Mouse (Mus musculus): ENCODE results near the gene Cep112. TPM values are rescaled to one million over a fixed set of nuclear protein-coding genes. Genes with fewer than 3 reads are reported as not detected.

Gene Cep112
- total and polyA plus RNA-seq, 2 experiments from 2014 or later = 10.7 to 11.2 TPM

DNA sequence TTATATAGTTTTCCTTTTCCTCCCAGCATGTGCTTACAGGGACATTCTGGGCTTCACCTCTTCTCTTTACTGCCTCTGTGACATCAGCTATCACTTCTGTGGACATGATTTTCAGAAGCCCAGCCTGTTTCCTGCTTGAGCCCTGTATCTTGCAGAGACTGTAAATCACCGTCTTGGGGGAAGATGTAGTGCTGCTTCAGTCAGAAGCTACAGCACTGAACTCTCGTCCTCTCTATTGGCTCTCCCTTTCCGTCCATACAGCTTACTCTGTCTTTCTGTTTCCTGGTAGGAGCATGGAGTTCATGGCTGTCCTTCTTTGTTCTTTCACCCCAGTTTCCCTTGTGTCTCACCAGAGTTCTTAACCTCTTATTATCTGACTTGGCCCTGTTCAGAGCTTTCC is 352.2 kb downstream of the Cep112 start:
- no peak for ATAC-seq
- Histone ChIP-seq H3K27ac (no peak overlapping the region), H3K36me3 (ENCODE audit: insufficient read depth, low read length) (no peaks in the 10 kb centered on the region), H3K27me3 (ENCODE audit: insufficient read depth, low read length) (no peaks in the 10 kb centered on the region), H3K9me3 (ENCODE audit: low read length) (no peaks in the 10 kb centered on the region), H3K4me2 (ENCODE audit: low read depth, low read length) (no peak overlapping the region), H3K4me3 (ENCODE audit: low read length) (no peak overlapping the region), H3K9ac (replicated peaks; ENCODE audit: low read length) (no peak overlapping the region), H3K4me1 (ENCODE audit: insufficient read depth, low read length) (no peaks in the 10 kb centered on the region)
- no peak for TF ChIP-seq CTCF (IDR thresholded peaks at IDR 0.05; ENCODE audit: low read depth)
- 42% methylated on average over 3 of the region's 3 CpGs for WGBS
- DNase-seq (ENCODE audit: low spot score) = no peak

DNA sequence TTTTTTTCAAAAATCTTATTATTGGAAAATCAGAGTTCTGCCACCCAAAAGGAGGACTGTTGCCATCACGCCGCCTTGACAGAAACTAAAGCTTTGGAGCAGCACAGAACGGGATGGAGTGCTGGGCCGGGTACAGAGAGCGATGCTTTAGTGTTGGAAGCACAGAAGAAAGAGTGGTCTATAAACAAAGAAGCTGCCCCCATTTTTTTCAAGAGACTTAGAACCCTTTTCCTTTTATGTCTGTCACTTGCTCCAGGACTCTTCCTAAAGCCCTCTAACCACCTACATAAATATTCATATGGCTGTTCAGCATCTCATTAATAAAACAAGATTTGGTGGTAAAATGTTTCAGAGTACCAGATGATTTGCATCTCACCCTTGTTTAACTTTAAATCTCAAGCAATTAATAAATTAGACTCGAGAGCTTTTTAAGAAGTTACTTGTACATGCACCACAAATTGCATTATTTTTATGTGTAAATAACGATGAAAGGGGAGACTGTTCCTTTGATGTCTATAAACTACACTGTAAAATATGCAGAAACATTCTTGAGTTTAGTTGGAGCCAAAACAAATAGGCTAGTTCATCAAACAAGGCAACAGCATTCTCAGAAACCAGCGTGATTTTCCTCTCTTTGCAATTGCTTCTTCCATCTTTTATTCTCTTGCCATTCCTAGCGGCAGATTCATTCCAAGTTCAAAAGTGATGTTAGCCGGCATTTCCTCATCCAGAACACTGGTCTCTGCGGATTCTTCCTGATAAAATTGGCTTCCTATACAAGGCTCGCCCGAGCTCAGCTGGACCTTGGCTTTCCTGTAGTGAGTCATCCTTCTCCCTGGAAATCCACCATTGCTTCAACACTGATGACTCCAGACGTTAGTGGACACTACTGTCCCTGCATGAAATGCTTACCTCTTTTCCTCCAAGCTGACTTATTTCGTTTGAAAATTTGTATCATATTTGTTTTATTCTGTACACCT is 355.6 kb downstream of the Cep112 start:
- 56% methylated on average over 15 of the region's 15 CpGs for WGBS
- H3K27me3 ChIP-seq (ENCODE audit: insufficient read depth, low read length) = no peaks in the 10 kb centered on the region
- no peak overlapping the region for H3K27ac ChIP-seq
- DNase-seq (ENCODE audit: low spot score) (peak; percentile 15), ATAC-seq (no peak)
- no peak for TF ChIP-seq CTCF (IDR thresholded peaks at IDR 0.05; ENCODE audit: low read depth)
- no peak overlapping the region for H3K4me3 ChIP-seq (ENCODE audit: low read length)
- no peaks in the 10 kb centered on the region for H3K36me3 ChIP-seq (ENCODE audit: insufficient read depth, low read length)
- H3K9ac ChIP-seq (replicated peaks; ENCODE audit: low read length) = no peak overlapping the region
- no peaks in the 10 kb centered on the region for H3K4me1 ChIP-seq (ENCODE audit: insufficient read depth, low read length)
- no peak overlapping the region for H3K4me2 ChIP-seq (ENCODE audit: low read depth, low read length)
- no peaks in the 10 kb centered on the region for H3K9me3 ChIP-seq (ENCODE audit: low read length)

DNA sequence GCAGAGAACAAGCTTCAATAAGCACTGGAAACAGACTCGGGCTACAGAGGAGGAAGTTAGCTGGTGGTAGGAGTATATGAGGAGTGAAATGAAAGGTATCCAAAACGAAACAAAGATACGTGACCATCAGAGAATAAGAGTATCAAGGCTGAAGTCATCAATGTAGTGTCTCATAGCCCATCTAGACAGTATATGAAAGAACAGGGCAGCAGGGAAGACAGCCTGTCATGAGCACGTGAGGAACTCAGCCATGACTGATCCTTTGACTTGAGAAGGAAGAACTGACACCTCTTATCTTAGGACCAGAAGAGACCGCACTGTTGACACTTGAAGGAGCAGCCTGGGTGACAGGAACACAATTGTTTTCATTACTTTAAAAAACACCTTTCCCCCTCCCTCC is 373.4 kb downstream of the Cep112 start:
- no peak overlapping the region for H3K4me3 ChIP-seq (ENCODE audit: low read length)
- H3K9me3 ChIP-seq (ENCODE audit: low read length) = no peaks in the 10 kb centered on the region
- no peak for ATAC-seq
- 85% methylated on average over 5 of the region's 5 CpGs for WGBS
- H3K4me2 ChIP-seq (ENCODE audit: low read depth, low read length) = no peak overlapping the region
- H3K4me1 ChIP-seq (ENCODE audit: insufficient read depth, low read length) = no peaks in the 10 kb centered on the region
- H3K9ac ChIP-seq (replicated peaks; ENCODE audit: low read length) = no peak overlapping the region
- no peaks in the 10 kb centered on the region for H3K36me3 ChIP-seq (ENCODE audit: insufficient read depth, low read length)
- no peaks in the 10 kb centered on the region for H3K27me3 ChIP-seq (ENCODE audit: insufficient read depth, low read length)
- DNase-seq (ENCODE audit: low spot score) = no peak
- H3K27ac ChIP-seq = no peak overlapping the region
- no peak for TF ChIP-seq CTCF (IDR thresholded peaks at IDR 0.05; ENCODE audit: low read depth)

DNA sequence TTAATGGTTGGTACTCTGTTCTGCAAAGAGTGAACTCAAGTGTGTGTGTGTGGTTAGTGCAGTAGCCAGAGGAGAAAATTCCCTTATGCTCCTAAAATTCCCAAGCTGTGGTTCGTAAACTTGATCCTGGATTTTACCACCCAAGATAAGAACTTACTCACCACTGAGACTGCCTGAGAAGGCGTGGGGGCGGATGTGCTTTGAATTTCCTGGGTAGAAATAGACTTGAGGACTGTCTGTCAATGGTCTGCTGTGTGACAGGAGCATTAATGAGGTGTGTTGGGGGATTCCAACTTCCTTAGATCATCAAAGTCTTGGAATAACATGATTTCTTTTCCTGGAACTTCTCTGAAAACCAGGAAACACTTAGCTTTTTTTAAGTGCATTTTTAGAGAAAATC is 374.7 kb downstream of the Cep112 start:
- Histone ChIP-seq H3K4me2 (ENCODE audit: low read depth, low read length) (no peak overlapping the region), H3K4me3 (ENCODE audit: low read length) (no peak overlapping the region), H3K9me3 (ENCODE audit: low read length) (no peaks in the 10 kb centered on the region), H3K9ac (replicated peaks; ENCODE audit: low read length) (no peak overlapping the region), H3K4me1 (ENCODE audit: insufficient read depth, low read length) (no peaks in the 10 kb centered on the region), H3K27ac (no peak overlapping the region), H3K36me3 (ENCODE audit: insufficient read depth, low read length) (no peaks in the 10 kb centered on the region), H3K27me3 (ENCODE audit: insufficient read depth, low read length) (no peaks in the 10 kb centered on the region)
- no peak for TF ChIP-seq CTCF (IDR thresholded peaks at IDR 0.05; ENCODE audit: low read depth)
- WGBS = 83% methylated on average over 3 of the region's 3 CpGs
- DNase-seq (ENCODE audit: low spot score) (no peak), ATAC-seq (no peak)

DNA sequence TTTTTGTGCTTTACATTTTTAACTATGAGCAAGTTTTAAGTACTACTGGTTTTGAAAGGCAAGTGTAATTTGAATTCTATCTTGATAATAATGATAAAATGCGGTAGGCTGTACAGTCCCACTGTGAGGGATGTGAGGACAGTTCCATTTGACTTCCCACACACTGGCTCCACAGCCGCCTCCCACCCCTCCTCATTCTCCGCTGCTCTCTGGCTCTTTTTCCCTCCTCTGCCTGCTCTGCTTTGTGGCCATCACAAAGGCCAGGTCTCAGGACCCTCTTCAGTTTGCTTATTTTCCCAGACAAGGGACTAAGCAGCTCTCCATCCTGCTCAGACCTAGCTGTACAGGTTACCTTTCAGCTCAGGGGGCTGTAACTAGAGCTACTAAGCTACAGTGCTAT is 379.0 kb downstream of the Cep112 start:
- Histone ChIP-seq H3K27ac (no peak overlapping the region), H3K4me1 (ENCODE audit: insufficient read depth, low read length) (no peaks in the 10 kb centered on the region), H3K4me2 (ENCODE audit: low read depth, low read length) (no peak overlapping the region), H3K4me3 (ENCODE audit: low read length) (no peak overlapping the region), H3K9ac (replicated peaks; ENCODE audit: low read length) (no peak overlapping the region), H3K27me3 (ENCODE audit: insufficient read depth, low read length) (no peaks in the 10 kb centered on the region), H3K9me3 (ENCODE audit: low read length) (no peaks in the 10 kb centered on the region), H3K36me3 (ENCODE audit: insufficient read depth, low read length) (no peaks in the 10 kb centered on the region)
- WGBS = 46% methylated on average over 3 of the region's 3 CpGs
- no peak for ATAC-seq
- DNase-seq (ENCODE audit: low spot score) = no peak
- no peak for TF ChIP-seq CTCF (IDR thresholded peaks at IDR 0.05; ENCODE audit: low read depth)

DNA sequence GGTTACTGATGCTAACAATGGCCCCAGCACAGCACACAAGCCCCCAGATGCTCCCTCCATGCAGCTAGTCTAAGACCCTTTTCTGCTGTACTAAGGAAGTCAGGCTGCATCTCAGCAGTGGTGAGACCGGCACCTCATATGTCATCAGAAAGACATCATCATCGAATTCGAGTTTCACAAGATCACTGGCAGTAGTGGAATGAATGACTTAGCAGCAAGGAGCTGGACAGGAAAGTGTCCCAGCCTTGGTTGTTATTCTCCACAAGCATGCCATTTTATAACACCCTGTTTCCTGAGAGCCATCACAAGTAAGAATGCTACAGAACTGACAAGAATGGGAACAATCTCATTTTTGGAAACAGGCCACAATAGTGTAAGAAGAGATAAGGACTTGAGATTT is 381.0 kb downstream of the Cep112 start:
- Histone ChIP-seq H3K27ac (no peak overlapping the region), H3K36me3 (ENCODE audit: insufficient read depth, low read length) (no peaks in the 10 kb centered on the region), H3K9ac (replicated peaks; ENCODE audit: low read length) (no peak overlapping the region), H3K9me3 (ENCODE audit: low read length) (no peaks in the 10 kb centered on the region), H3K4me1 (ENCODE audit: insufficient read depth, low read length) (no peaks in the 10 kb centered on the region), H3K27me3 (ENCODE audit: insufficient read depth, low read length) (no peaks in the 10 kb centered on the region), H3K4me2 (ENCODE audit: low read depth, low read length) (no peak overlapping the region), H3K4me3 (ENCODE audit: low read length) (no peak overlapping the region)
- 78% methylated on average over 3 of the region's 3 CpGs for WGBS
- DNase-seq (ENCODE audit: low spot score) = no peak
- TF ChIP-seq CTCF (IDR thresholded peaks at IDR 0.05; ENCODE audit: low read depth) = no peak
- ATAC-seq = no peak

DNA sequence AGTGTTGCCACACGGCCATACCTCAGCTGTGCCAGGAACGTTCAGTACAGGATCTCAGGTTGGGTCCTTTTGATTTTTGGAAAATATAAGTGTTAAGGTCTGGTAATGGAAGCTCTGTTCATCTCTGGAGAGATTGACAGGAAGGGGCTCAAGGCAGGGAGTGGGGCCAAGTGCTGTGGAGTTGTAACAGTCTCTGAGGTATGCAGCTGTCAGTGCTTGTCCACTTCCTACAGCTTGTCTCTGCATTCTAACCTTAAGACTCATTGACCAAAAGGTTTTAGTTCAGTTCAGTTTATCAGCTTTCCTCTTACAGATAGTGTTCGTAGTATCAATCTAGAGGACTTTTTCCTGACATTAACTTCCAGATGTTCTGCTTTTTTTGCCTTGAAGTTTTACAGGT is 384.6 kb downstream of the Cep112 start:
- TF ChIP-seq CTCF (IDR thresholded peaks at IDR 0.05; ENCODE audit: low read depth) = no peak
- H3K4me1 ChIP-seq (ENCODE audit: insufficient read depth, low read length) = no peaks in the 10 kb centered on the region
- no peak overlapping the region for H3K4me3 ChIP-seq (ENCODE audit: low read length)
- no peak overlapping the region for H3K27ac ChIP-seq
- WGBS = 90% methylated on average over 3 of the region's 3 CpGs
- no peaks in the 10 kb centered on the region for H3K27me3 ChIP-seq (ENCODE audit: insufficient read depth, low read length)
- no peak for DNase-seq (ENCODE audit: low spot score)
- H3K4me2 ChIP-seq (ENCODE audit: low read depth, low read length) = no peak overlapping the region
- no peaks in the 10 kb centered on the region for H3K9me3 ChIP-seq (ENCODE audit: low read length)
- H3K9ac ChIP-seq (replicated peaks; ENCODE audit: low read length) = no peak overlapping the region
- ATAC-seq = no peak
- H3K36me3 ChIP-seq (ENCODE audit: insufficient read depth, low read length) = no peaks in the 10 kb centered on the region

Data from hindbrain, postnatal 0 days (tissue).